Mouse (Mus musculus): ENCODE results near the gene Hrh3.

Gene Hrh3

DNA sequence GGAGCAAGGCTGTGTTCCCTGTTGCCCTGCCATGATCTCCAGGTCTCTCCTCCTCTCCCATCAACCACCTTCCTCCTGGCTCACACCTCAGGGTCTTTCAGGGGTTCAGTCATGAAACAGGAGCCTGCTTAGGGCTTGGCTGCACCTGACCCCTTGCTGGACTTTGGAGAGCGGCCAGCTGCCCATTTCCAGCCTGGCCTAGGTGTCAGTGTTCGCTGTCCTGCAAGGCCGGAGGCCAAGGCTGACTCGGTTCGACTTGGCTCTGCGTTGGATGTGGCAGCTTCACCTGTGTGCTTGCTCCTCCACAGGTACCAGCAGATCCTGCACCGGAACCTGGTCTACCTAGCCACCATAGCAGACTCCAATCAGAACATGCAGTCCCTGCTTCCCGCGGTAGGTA, 51.3 kb downstream of the Hrh3 start:
- DNase-seq, result no peak

DNA sequence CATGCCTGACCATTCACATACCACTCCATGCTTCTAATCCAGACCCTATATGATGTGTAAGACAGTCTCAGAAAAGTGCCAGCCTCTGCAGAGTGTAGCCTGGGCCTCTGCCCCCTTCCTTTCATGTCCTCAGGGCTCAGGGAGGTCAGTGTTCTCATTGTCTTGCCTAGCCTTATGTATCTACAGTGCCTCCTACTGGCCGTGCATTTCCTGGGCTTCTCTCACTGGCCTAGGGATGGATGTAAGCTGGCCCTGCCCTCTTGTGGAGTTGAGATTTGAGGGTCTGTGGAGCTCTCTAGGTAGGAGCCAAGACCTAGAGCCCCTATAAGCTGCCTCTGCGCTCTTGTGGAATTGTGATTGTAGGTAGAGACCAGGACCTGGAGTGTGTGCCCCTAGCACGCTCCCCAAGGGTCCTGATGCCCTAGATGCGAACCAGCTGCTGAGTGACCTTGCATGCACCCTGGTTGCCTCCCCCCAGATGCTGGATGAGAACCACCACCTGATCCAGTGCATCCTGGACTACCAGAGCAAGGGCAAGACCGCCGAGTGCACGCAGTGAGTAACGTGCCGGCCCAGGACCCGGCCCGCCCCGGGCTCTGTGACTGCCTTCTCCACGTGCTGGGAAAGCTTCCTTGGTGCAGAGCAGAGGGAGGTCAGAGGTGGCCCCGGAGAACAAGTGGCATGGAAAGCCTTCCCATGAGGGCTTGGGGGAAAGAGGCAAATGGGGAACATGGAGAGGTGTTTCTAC, 52.1 kb downstream of the Hrh3 start:
- peak in 1 of 2 experiments; percentile 29 for DNase-seq

DNA sequence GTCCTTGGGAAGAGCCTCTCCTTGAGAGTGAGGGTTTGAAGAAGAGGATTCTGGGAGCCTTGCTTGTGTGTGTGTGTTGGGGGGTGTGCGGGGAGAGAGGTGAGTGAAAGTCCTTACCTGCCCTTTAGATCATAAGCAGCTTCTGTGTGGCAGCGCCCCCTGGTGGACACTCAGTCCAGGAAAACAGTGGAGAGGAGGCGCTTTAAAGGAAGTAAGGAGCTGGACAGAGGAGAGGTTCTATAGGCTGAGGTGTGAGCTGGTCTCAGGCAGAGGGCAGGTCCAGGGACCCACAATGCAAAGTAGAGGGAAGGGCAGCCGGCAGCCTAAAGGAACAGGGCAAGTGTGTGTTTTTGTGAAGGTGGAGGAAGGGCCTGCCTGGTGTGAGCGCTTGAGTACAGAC, 53.3 kb downstream of the Hrh3 start:
- DNase-seq, result peak; percentile 78 to 84

Measured in lung, adult 18-20 months (tissue).